In the genomic region with DNA sequence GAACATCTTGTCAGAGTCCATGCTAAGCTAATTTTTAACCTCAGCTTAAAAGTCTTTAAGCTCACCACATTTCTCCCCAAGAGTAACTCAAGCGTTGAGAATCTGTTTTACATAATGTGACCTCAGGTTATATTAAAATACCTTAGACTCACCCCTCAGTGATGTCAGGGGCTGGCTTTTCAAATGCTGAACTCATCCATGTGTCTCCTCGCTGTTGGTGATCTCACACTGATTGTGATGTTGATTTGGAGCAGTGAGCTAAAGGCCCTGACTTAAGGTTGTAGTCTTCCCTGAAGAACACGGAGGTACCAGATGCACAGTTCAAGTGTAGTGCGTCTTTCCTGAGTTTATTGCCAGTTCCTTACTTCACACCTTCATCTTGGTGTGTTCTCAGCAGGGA, we compare ENCODE assay signal across 29 mouse cellular contexts. TPM values are rescaled to one million over a fixed set of nuclear protein-coding genes. Genes with fewer than 3 reads are reported as not detected.
DNase-seq lines count a peak whose midpoint lies in the region; ATAC-seq and TF ChIP-seq lines count a peak whose summit lies in the region.
"Had no signal": no experiment of that assay in that cellular context is flagged by ENCODE, and none has a peak within 500 bp of the region (broad histone marks: within the 10 kb centered on the region; RNA-seq: fewer than 3 reads in every experiment).

No protein-coding gene starts in this region.

- no peak for TF ChIP-seq CTCF in gastrocnemius, adult 2 months (IDR thresholded peaks at IDR 0.05)
- no peak for TF ChIP-seq CTCF in kidney, adult 2 months (conservative IDR thresholded peaks at IDR 0.05; ENCODE audit: insufficient read depth, insufficient read length, low read depth, low read length)
- no peak for TF ChIP-seq CTCF in Patski (IDR thresholded peaks at IDR 0.05)

- no peak for DNase-seq in gastrocnemius, adult 2 months
- DNase-seq in gastrocnemius, adult 8-10 months (ENCODE audit: low spot score in 2 of 2): no peak
- DNase-seq in kidney, adult 2 months: no peak
- DNase-seq in kidney, adult 9 months: no peak
- no peak for DNase-seq in Patski (ENCODE audit: low read depth, low spot score)
- DNase-seq in splenic B cell, adult 2 months (ENCODE audit: low read depth, low spot score): peak; percentile 50
- DNase-seq in left cerebral cortex, adult 18-20 months (ENCODE audit: low spot score in 2 of 2): no peak
- DNase-seq in limb, embryonic 10.5 days (ENCODE audit: low spot score): no peak
- DNase-seq: adrenal gland, postnatal 14 days; cerebellum, adult 11-12 months; cerebellum, adult 9-11 months; heart, postnatal 10 days; kidney, adult 8-10 months; kidney, postnatal 10 days; liver, postnatal 0 days; lung, postnatal 4 days; right cerebral cortex, postnatal 25 days; thymus, postnatal 14 days had no signal

- no peaks in the 10 kb centered on the region for H3K27me3 ChIP-seq in kidney, adult 2 months (replicated peaks; ENCODE audit: control insufficient read depth, insufficient read depth, low read length)
- no peaks in the 10 kb centered on the region for H3K27me3 ChIP-seq in Patski
- no peaks in the 10 kb centered on the region for H3K27me3 ChIP-seq in splenic B cell, adult 2 months (ENCODE audit: control insufficient read depth, insufficient read depth, low read length, poor library complexity, severe bottlenecking)
- H3K27me3 ChIP-seq in limb, embryonic 10.5 days (ENCODE audit: low read depth, poor library complexity, severe bottlenecking): no peaks in the 10 kb centered on the region
- H3K27me3 ChIP-seq: embryonic facial prominence, embryonic 13.5 days; forebrain, embryonic 15.5 days; liver, embryonic 12.5 days; megakaryocyte, embryonic 14.5 days; midbrain, embryonic 12.5 days had no signal

- CTCF ChIA-PET in Patski (lab: Charles Lee): interaction anchor here (0.9 to 3.0 kb wide), 8 partner anchors 8 to 165 kb away, joined by 3 to 13 read pairs (median 4); no protein-coding TSS in a partner anchor

- H3K4me1 ChIP-seq in kidney, adult 2 months (ENCODE audit: control insufficient read depth, insufficient read depth, low read length): peaks cover 15% of the 10 kb centered on the region
- no peaks in the 10 kb centered on the region for H3K4me1 ChIP-seq in limb, embryonic 10.5 days
- H3K4me1 ChIP-seq: embryonic facial prominence, embryonic 13.5 days; forebrain, embryonic 10.5 days; forebrain, embryonic 15.5 days; liver, embryonic 12.5 days; megakaryocyte, embryonic 14.5 days; midbrain, embryonic 12.5 days had no signal

- 28% methylated on average over 4 of the region's 4 CpGs for WGBS in kidney, adult 2 months
- 52% methylated on average over 4 of the region's 4 CpGs for WGBS in limb, embryonic 10.5 days

- no peaks in the 10 kb centered on the region for H3K36me3 ChIP-seq in kidney, adult 2 months (ENCODE audit: control insufficient read depth, insufficient read depth, low read length)
- no peaks in the 10 kb centered on the region for H3K36me3 ChIP-seq in splenic B cell, adult 2 months (ENCODE audit: control insufficient read depth, insufficient read depth, low read length, poor library complexity, severe bottlenecking)
- H3K36me3 ChIP-seq in limb, embryonic 10.5 days: no peaks in the 10 kb centered on the region
- H3K36me3 ChIP-seq: embryonic facial prominence, embryonic 13.5 days; forebrain, embryonic 10.5 days; forebrain, embryonic 15.5 days; liver, embryonic 12.5 days; midbrain, embryonic 12.5 days had no signal

- no peak for TF ChIP-seq POLR2A in kidney, adult 2 months (IDR thresholded peaks at IDR 0.05; ENCODE audit: low read depth, low read length)

- no peak overlapping the region for H3K4me3 ChIP-seq in gastrocnemius, adult 2 months
- H3K4me3 ChIP-seq in kidney, adult 2 months (ENCODE audit: insufficient read depth, low read depth, low read length): no peak overlapping the region
- no peak overlapping the region for H3K4me3 ChIP-seq in limb, embryonic 10.5 days
- H3K4me3 ChIP-seq: embryonic facial prominence, embryonic 13.5 days; forebrain, embryonic 10.5 days; forebrain, embryonic 15.5 days; liver, embryonic 12.5 days; megakaryocyte, embryonic 14.5 days; midbrain, embryonic 12.5 days had no signal

- peak; percentile 92 for ATAC-seq in Patski
- ATAC-seq: forebrain, embryonic 15.5 days; hindbrain, embryonic 16.5 days; liver, embryonic 12.5 days; liver, postnatal 0 days; lung, postnatal 0 days had no signal

- POLR2A ChIA-PET in Patski (lab: Charles Lee): no interaction called here

- intact Hi-C loops in gastrocnemius, adult 2 months (cut with DNase I): no loop called here

- no peaks in the 10 kb centered on the region for H3K9me3 ChIP-seq in limb, embryonic 10.5 days (replicated peaks)
- H3K9me3 ChIP-seq: embryonic facial prominence, embryonic 13.5 days; forebrain, embryonic 10.5 days; forebrain, embryonic 15.5 days; liver, embryonic 12.5 days; midbrain, embryonic 12.5 days had no signal

- peak overlapping the region; percentile 89 for H3K27ac ChIP-seq in gastrocnemius, adult 2 months
- peak overlapping the region; percentile 60; the same call in 1 of the 2 replicates for H3K27ac ChIP-seq in kidney, adult 2 months (ENCODE audit: insufficient read depth, low read depth, low read length)
- no peak overlapping the region for H3K27ac ChIP-seq in limb, embryonic 10.5 days
- H3K27ac ChIP-seq: embryonic facial prominence, embryonic 13.5 days; forebrain, embryonic 10.5 days; forebrain, embryonic 15.5 days; liver, embryonic 12.5 days; midbrain, embryonic 12.5 days had no signal

- in situ Hi-C loops in Patski (cut with MboI; ENCODE audit: low pct_unique_long_range_greater_than_20kb): loop anchor here (10.0 kb wide), 1 partner anchor 408 kb away; no protein-coding TSS in a partner anchor

RNA-seq across cellular contexts. Expression of a gene that starts 19.5 kb away (rescaled TPM):
- 100 to 1,000 TPM; 491 to 601 TPM for total RNA-seq in gastrocnemius, adult 2 months (2021)
- 100 to 1,000 TPM; 595 to 734 (median 690) TPM for total RNA-seq in gastrocnemius, adult 8-10 months (2022)
- polyA plus RNA-seq in kidney, adult 2 months (2012; rRNA removed): 0.04 and 0.99 TPM in 2 replicates
- 0.10 TPM for polyA plus RNA-seq in Patski (2021)
- total RNA-seq in left cerebral cortex, adult 18-20 months (2021): under 1 TPM; 0.05 to 0.07 TPM
- polyA plus RNA-seq in limb, embryonic 10.5 days (2016; fragmentation: Nextera tagmentation; extraction: Ambion mirVana): 0.16 and 0.61 TPM in 2 replicates
- total RNA-seq: common myeloid progenitor, adult 5-6 weeks; left cerebral cortex, postnatal 36 days; MEL had no signal

Comparison
In these comparisons a context has a peak if more than half of its experiments do, and no peak if none do; other contexts are left out.
1. RNA of a gene that starts 19.5 kb away (total RNA-seq): 595 to 734 TPM in gastrocnemius, adult 8-10 months and 491 to 601 TPM in gastrocnemius, adult 2 months; 0.05 to 0.07 TPM in left cerebral cortex, adult 18-20 months; every median in the first group is over 100 times any median in the second.